Mouse (Mus musculus) right cerebral cortex, postnatal 10 days (tissue): Measurements from ENCODE around the gene Syn2.
"Not testable (repeated sequence)": the region's sequence is repeated elsewhere in the genome, so short reads cannot be mapped to it uniquely, and the experiment has no call there.

Experiments
- DNase-seq, 2 experiments: peaks; one replicate each; pipeline ENCODE4 v3.0.0; 2021; ENCODE audit warnings: low spot score in 2 of 2

The Syn2 gene

DNA sequence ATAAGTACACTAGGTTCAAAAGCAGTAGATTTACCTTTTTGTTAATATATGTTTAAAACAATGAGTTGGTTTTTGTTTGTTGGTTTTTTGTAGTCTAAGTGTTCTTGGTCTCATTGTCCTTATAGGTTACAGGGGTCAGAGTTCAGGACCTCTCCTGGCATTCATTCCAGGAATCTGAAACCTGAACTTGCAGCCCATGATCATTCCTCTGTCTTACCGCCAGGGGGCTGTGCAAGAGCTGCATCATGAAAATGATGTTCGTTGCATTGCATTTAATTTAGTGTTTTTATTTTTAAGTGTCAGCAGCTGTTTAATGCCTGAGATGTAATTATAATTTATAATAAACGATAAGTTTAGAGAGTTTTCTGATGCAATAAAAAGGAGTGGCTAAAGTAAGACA lies 40.1 kb downstream of the Syn2 start:
- DNase-seq = no peak

- DNase-seq = no peak
These were observed 44.1 kb downstream of the Syn2 start for GRCm38 (mm10) chr6:115178826-115179225.

GRCm38 (mm10) chr6:115181094-115181493 lies 46.4 kb downstream of the Syn2 start:
- no peak for DNase-seq

GRCm38 (mm10) chr6:115191111-115191510 lies 56.4 kb downstream of the Syn2 start:
- no peak for DNase-seq

- DNase-seq = no peak
These were observed 66.1 kb downstream of the Syn2 start for GRCm38 (mm10) chr6:115200753-115201152.

GRCm38 (mm10) chr6:115203029-115203428 lies 68.3 kb downstream of the Syn2 start:
- no peak for DNase-seq

DNA sequence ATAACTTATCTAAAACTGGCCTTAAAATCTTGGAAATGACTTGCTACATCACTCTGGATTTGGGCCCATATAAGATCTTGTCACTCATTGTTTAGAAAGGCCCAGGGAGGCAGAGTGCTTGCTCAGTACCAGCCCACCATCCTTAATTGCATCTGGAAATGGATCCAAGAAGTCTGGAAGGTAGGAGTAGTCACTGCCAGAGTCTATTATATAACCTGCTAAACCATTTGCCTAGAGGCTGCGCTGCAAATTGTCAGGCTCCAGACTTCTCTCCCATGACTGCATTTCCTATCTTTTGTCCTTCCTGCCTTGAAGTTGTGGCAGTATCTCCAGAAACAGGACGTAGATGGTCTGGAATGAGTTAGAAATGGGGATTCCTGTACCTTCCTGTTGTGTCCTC lies 75.5 kb downstream of the Syn2 start:
- DNase-seq = no peak

GRCm38 (mm10) chr6:115210820-115211219 lies 76.1 kb downstream of the Syn2 start:
- no peak for DNase-seq

DNA sequence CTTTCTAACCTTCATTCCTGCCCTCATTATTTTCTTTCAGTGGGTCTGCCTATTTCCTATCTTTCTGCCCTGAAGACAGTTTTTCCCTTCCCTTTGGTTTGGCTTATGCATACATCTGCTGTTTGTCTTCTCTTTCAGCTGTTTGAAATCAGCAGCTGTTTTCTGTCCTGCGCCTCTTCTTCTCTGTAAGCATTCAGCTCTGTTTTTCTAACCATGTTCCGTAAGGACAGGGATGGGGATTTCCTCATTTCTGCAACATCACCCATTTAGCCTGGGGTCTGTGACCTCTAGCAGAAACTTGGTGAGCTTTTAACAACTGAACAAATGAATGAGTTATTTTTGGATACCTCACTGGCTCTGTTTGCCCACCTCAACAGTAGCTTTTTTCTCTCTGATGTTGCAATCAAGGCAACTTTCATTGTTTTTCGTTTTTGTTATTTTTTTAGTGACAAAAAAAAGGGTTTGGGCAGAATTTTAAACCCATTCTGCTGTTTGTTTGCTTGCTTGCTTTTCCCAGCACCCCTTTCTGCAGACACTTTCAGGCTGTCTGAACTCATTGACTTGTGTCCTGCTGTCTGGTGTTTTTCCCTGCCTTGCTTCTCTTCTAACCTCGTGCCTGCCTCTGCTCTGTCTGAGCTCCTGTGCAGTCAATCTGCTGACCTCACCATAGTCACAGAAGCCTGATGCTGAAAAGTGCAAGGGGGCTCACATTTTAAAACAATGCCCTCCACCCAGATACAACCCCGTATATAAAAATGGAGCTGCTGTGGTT lies 77.6 kb downstream of the Syn2 start:
- no peak for DNase-seq

- no peak for DNase-seq
These were observed 78.4 kb downstream of the Syn2 start for GRCm38 (mm10) chr6:115213129-115213528.

GRCm38 (mm10) chr6:115221215-115221641 lies 86.5 kb downstream of the Syn2 start:
- DNase-seq = peak; percentile 56 to 57

DNA sequence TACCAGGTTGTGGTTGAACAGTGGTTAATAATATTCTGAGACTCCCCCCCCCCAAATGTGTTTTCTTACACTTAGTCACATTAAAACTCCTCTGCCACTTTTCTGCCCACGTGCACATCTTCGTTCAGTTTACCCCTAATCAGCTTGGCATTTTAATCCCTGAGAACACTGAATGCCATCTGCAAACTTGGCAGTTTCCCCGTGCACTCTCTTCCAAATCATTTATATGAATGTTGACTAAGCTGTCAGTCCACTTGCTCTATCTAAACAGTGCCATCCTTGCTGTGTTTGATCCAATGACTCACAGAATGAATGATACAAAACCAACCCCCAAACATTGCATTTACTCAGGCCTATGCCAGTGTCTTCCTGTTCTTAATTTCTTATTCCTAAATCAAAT lies 90.8 kb downstream of the Syn2 start:
- peak; percentile 52 to 57 for DNase-seq

DNA sequence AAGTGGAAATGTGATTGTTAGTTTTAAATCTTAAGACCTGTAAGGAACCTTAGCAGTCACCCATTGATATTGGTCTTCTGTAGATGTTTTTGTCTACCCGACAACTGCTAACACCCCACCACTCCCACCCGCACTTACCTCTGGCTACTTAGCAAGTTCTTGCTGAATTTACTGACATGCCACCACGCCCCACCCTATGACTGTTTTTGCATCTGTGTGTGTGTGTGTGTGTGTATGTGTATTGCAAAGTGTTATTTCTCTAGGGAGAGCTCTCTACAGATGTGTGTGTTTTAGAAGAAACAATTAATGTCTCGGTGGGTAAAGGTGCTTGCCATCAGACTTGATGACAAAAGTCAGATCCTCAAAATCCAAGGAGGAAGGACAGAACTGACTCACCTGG lies 92.3 kb downstream of the Syn2 start, which contains the start of gene Gm17482:
Gene Gm17482, plus strand, starts transcription at position 301 of the 400 bp plus-strand sequence.
- DNase-seq = no peak

- DNase-seq = peak; percentile 87 to 90
These were observed 92.8 kb downstream of the Syn2 start for GRCm38 (mm10) chr6:115227529-115227928.

- no peak for DNase-seq
These were observed 95.9 kb downstream of the Syn2 start for GRCm38 (mm10) chr6:115230557-115230956.

DNA sequence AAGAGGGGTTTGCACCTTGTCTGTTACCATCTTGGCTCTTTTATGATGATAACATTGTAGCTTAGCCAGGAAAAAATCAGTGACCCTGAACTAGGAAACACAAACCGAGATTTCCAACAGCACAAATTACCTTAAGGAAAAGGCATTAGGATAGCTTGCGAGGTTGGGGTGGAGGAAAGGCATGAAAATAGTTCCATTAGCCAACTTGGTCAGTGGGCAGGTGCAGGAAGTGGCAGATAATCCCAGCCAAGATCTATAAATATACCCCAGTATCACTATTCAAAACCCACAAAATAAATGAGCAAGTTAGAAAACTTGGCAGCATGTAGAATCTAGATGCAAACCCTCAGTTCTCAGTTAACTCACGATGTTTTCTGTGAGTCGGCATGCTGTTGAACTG lies 97.1 kb downstream of the Syn2 start:
- no peak for DNase-seq

DNA sequence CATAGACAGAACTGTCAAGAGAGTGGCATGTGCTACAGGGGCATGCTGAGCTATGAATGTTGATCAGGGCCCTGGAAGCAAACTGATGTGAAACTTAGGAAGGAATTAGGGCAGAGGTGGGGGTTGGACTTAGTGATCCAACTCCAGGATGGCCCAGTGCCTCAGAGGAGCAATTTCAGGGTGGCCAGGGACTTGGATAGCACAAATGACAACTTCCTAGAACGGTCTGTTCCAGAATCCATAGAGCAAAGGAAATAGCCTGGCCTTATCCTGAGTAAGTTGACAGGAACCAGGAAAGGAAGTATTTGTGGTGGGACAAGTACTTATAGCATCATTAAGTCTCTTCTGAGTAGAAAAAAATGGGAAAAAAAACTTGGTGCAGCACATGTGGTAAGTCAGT lies 97.9 kb downstream of the Syn2 start:
- DNase-seq = no peak

- DNase-seq = no peak
These were observed 103.6 kb downstream of the Syn2 start for GRCm38 (mm10) chr6:115238031-115239027.

- peak; percentile 44 to 65 for DNase-seq
These were observed 104.6 kb downstream of the Syn2 start for GRCm38 (mm10) chr6:115239335-115239734.

- not testable (repeated sequence) for DNase-seq
These were observed 105.7 kb downstream of the Syn2 start for GRCm38 (mm10) chr6:115240431-115240830.

GRCm38 (mm10) chr6:115241131-115241699 lies 106.5 kb downstream of the Syn2 start:
- no peak for DNase-seq

GRCm38 (mm10) chr6:115241939-115242338 lies 107.2 kb downstream of the Syn2 start:
- DNase-seq = no peak
